Mouse (Mus musculus) cortical plate, adult 2 months (tissue): Measurements from ENCODE around the gene Plekhg1.

Experiments
- CTCF ChIP-seq: fragments of 200-500 bp; IDR thresholded peaks from 2 replicates; pipeline ENCODE4 v1.5.1; 2011; ENCODE audit warnings: mild to moderate bottlenecking, control low read depth, low read length; ENCODE audit not compliant: insufficient read depth; ENCODE audit errors: extremely low read depth
- POLR2A ChIP-seq: fragments of 200-500 bp; IDR thresholded peaks from 2 replicates; pipeline ENCODE4 v1.6.1; 2011; ENCODE audit warnings: mild to moderate bottlenecking, low read length, control low read depth; ENCODE audit not compliant: insufficient read depth; ENCODE audit errors: extremely low read depth

- TF ChIP-seq CTCF (no peak), POLR2A (no peak)
Measured at GRCm38 (mm10) chr10:3746794-3747518, 6.8 kb downstream of the Plekhg1 start.
